Mouse (Mus musculus) heart, postnatal 14 days (tissue): ENCODE measurements at regions not wholly inside any gene's neighbourhood (a gene's known extent, or its start where the extent isn't known, plus 50 kb on each side); places are given as distances from the start of the nearest gene placed in this dataset.

Source experiments
- DNase-seq, 2 experiments: peaks; one replicate each; pipeline ENCODE4 v3.0.0; 2021 to 2022
- intact Hi-C: fragments of 180-260 bp; cut with DNase I; formaldehyde crosslinking; loops from one replicate; pipeline ENCODE4 v1.15.1; 2025

DNA sequence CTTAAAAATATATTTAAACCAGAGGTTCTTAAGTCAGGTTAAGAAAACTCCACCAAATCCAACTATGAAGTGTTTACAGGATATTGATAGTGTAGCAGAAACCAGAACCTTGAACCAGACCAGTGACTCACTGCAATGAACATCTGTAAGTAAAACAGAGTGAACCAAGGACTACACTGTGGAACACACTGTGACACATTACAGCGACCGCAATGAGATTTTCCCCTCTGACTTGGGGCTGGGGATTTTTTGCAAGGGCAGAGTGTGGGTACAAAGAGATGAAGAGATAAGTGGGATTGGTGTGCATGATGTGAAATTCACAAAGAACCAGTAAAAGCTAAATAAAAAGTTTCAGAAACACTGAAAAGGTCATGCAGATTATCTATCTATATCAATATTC is 73.0 kb upstream of the Nrn1 start:
- intact Hi-C loops = no loop called here

DNA sequence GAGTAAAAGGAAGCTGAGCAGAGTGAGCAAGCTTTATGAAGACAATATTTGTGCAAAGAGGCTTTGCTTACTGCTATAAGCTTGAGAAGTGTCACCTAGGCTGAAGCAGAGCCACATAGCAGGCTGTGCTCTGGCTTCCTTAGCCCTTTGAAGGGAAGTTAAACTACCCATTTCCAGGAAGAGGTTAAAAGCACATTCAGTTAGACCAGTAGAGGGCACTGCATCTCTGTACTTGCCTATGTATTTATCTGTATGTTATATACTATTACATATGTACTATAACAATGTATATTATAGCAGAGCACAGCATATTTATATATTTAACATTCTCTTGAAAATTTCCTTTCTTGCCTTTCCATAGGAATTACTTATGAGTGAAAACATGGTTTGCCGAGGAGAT is 54.4 kb upstream of the Nrn1 start:
- DNase-seq = peak in 1 of 2 experiments; percentile 4
- intact Hi-C loops = loop anchor here (5.0 kb wide), 1 partner anchor 523 kb away; no protein-coding TSS in a partner anchor

More for the DNA sequence above, 73.0 kb upstream of the Nrn1 start:
- no peak for DNase-seq
